Mouse (Mus musculus): ENCODE data around the gene Cage1. TPM values are rescaled to one million over a fixed set of nuclear protein-coding genes. Genes with fewer than 3 reads are reported as not detected.

Gene Cage1
- total and polyA plus RNA-seq, 3 experiments: 0.33 to 7.2 (median 2.9) TPM

DNA sequence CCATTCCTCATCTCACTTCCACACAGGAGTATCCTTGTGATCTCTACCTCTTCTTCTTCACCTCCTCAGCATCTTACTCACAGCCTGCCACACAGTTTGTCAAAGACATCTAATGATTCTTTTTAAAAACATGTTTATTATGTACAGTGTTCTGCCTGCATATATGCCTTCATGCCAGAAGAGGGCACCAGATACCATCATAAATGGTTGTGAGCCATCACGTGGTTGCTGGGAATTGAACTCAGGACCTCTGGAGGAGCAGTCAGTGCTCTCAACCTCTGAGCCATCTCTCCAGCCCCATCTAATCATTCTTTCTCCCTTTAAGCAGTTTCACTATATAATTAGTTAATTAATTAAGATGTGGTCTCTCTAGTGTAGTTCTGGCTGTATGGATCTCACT lies 34.4 kb downstream of the Cage1 start:
- DNase-seq (ENCODE audit: low spot score): no peak
- peaks cover 4% of the 10 kb centered on the region; the same call in 1 of the 2 replicates for H3K9me3 ChIP-seq (replicated peaks)

DNA sequence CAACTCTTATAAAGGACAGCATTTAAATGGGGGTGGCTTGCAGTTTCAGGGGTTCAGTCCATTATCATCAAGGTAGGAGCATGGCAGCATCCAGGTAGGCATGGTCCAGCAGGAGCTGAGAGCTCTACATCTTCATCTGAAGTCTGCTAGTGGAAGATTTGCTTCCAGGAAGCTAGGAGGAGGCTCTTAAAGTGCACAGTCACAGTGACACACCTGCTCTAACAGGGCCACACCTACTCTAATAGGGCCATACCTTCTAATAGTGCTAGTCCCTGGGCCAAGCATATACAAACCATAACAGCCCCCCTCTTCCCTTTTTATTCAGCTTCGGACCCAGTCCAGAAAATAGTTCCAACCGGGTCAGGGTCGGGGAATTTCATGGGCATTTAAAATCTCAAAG lies 37.2 kb downstream of the Cage1 start:
- TF ChIP-seq CTCF (IDR thresholded peaks at IDR 0.05; ENCODE audit: low read depth, low read length) (no peak), GATA2 (IDR thresholded peaks at IDR 0.05; ENCODE audit: borderline replicate concordance, low read depth, low read length) (no peak)
- peaks cover 9% of the 10 kb centered on the region; the same call in 1 of the 2 replicates for H3K4me1 ChIP-seq (ENCODE audit: insufficient read depth, low read depth, low read length)
- H3K36me3 ChIP-seq (replicated peaks): no peaks in the 10 kb centered on the region
- ATAC-seq (ENCODE audit: extremely low read depth, insufficient number of reproducible peaks, low FRiP score, poor library complexity, severe bottlenecking) (no peak), DNase-seq (ENCODE audit: low spot score) (no peak)
- no peak overlapping the region for H3K4me3 ChIP-seq (ENCODE audit: low read depth, low read length)
- H3K9me3 ChIP-seq (replicated peaks): peaks cover 4% of the 10 kb centered on the region; the same call in 1 of the 2 replicates
- peaks cover 48% of the 10 kb centered on the region for H3K27me3 ChIP-seq (ENCODE audit: insufficient read depth, low read length)

More for the DNA sequence above, 34.4 kb downstream of the Cage1 start:
- no peaks in the 10 kb centered on the region for H3K36me3 ChIP-seq (replicated peaks)
- ATAC-seq (ENCODE audit: extremely low read depth, insufficient number of reproducible peaks, low FRiP score, poor library complexity, severe bottlenecking): no peak
- no peak overlapping the region for H3K4me3 ChIP-seq (ENCODE audit: low read depth, low read length)
- no peak for TF ChIP-seq GATA1 (IDR thresholded peaks at IDR 0.05; ENCODE audit: borderline replicate concordance, low read length)
- TF ChIP-seq GATA2 (IDR thresholded peaks at IDR 0.05; ENCODE audit: borderline replicate concordance, low read depth, low read length): no peak
- no peak for TF ChIP-seq POLR2AphosphoS5 (IDR thresholded peaks at IDR 0.05; ENCODE audit: insufficient replicate concordance, low read depth, low read length)
- no peak for TF ChIP-seq TAL1 (conservative IDR thresholded peaks at IDR 0.05; ENCODE audit: low read depth, low read length)
- 0 out of 2 replicates have a peak, but pooled peaks have one; percentile 12 for TF ChIP-seq CTCF (IDR thresholded peaks at IDR 0.05; ENCODE audit: low read depth, low read length)
- H3K27me3 ChIP-seq (ENCODE audit: insufficient read depth, low read length): peaks cover 51% of the 10 kb centered on the region
- peaks cover 6% of the 10 kb centered on the region; the same call in 1 of the 2 replicates for H3K4me1 ChIP-seq (ENCODE audit: insufficient read depth, low read depth, low read length)

DNA sequence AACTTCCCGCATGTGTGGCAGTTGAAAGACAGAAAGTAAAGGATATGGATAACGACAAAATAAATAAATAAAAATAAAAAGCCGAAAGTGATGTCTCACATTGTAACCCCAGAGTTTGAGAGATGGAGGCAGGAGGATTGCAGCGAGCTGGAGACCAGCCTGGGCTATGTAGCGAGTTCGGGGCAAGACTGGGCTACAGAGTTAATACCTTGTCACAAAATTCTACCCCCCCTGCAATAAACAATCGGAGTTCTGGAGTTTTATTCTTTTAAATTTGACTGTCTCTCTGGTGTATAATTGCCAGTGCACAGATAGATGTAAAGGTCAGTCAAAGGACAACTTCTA lies 42.5 kb downstream of the Cage1 start:
- TF ChIP-seq GATA2 (IDR thresholded peaks at IDR 0.05; ENCODE audit: borderline replicate concordance, low read depth, low read length): no peak
- no peak for TF ChIP-seq GATA1 (IDR thresholded peaks at IDR 0.05; ENCODE audit: borderline replicate concordance, low read length)
- no peak for TF ChIP-seq TAL1 (conservative IDR thresholded peaks at IDR 0.05; ENCODE audit: low read depth, low read length)
- TF ChIP-seq CTCF (IDR thresholded peaks at IDR 0.05; ENCODE audit: low read depth, low read length): no peak
- TF ChIP-seq POLR2AphosphoS5 (IDR thresholded peaks at IDR 0.05; ENCODE audit: insufficient replicate concordance, low read depth, low read length): no peak
- Histone ChIP-seq H3K36me3 (replicated peaks) (peaks cover 24% of the 10 kb centered on the region), H3K9me3 (replicated peaks) (no peaks in the 10 kb centered on the region; the same call in 1 of the 2 replicates), H3K27me3 (ENCODE audit: insufficient read depth, low read length) (peaks cover 13% of the 10 kb centered on the region), H3K4me1 (ENCODE audit: insufficient read depth, low read depth, low read length) (peaks cover 30% of the 10 kb centered on the region), H3K4me3 (ENCODE audit: low read depth, low read length) (peak overlapping the region; percentile 97; the same call in 1 of the 2 replicates)
- no peak for DNase-seq (ENCODE audit: low spot score)
- no peak for ATAC-seq (ENCODE audit: extremely low read depth, insufficient number of reproducible peaks, low FRiP score, poor library complexity, severe bottlenecking)

DNA sequence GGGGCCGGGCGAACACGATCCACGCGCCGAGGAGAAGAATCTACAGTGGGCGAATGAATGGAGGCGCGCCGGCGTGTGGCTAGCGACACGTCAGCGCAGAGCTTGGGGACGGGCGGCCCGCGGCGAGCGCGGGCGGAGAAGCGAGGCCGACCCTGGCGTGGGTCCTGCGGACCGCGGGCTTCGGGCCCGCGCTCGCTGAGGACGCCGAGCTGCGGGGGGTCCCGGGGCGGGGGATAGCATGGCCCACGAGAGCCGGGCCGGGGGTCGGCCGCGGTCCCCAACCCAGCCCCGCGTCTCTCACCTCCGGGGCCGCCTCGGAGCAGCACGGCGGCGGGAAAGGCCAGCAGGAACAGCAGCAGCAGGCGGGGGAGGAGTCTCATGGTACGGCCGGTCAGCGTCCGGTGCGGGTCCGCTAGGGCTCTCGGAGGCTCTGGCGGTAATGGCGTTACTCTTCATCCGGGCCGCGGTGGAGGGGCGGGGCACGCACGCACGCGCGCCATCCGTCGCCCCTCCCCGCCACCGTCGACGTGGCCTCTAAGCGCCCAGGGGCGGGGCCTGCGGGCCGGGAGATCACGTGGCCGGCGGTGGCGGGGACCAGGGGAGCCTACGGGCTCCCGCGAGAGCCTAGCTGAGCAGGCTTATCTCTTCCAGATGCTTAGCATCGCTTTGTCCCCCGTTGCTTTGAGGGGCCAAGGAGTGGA lies 43.0 kb downstream of the Cage1 start, which contains the start of gene Ssr1:
Gene Ssr1 (minus strand): TSS at position 514 of the 701 bp plus-strand sequence.
- Histone ChIP-seq H3K9me3 (replicated peaks) (no peaks in the 10 kb centered on the region; the same call in 1 of the 2 replicates), H3K36me3 (replicated peaks) (peaks cover 29% of the 10 kb centered on the region), H3K4me1 (ENCODE audit: insufficient read depth, low read depth, low read length) (peaks cover 32% of the 10 kb centered on the region), H3K4me3 (ENCODE audit: low read depth, low read length) (peak within 1 kb of the TSS; percentile 97), H3K27me3 (ENCODE audit: insufficient read depth, low read length) (peaks cover 11% of the 10 kb centered on the region)
- DNase-seq (ENCODE audit: low spot score): peak; percentile 89
- TF ChIP-seq POLR2AphosphoS5 (IDR thresholded peaks at IDR 0.05; ENCODE audit: insufficient replicate concordance, low read depth, low read length) (no peak), GATA1 (IDR thresholded peaks at IDR 0.05; ENCODE audit: borderline replicate concordance, low read length) (no peak), CTCF (IDR thresholded peaks at IDR 0.05; ENCODE audit: low read depth, low read length) (no peak), TAL1 (conservative IDR thresholded peaks at IDR 0.05; ENCODE audit: low read depth, low read length) (no peak), GATA2 (IDR thresholded peaks at IDR 0.05; ENCODE audit: borderline replicate concordance, low read depth, low read length) (no peak)
- ATAC-seq (ENCODE audit: extremely low read depth, insufficient number of reproducible peaks, low FRiP score, poor library complexity, severe bottlenecking): peak; percentile 85

DNA sequence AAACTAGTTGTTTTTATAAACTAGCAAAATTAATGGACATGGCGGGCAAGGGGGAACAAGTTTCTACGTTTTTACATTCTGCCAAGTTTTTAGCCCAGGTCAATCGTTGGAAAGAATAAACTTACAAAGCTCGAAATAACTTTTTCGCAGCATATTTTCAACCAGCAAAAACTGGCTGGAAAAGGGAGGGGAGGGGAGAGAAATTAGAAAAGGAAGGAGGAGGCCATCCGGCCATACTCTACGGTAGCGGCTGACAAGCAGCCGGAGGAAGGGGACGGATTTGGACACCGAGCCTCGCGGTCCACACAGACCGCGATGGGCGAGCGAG lies 43.5 kb downstream of the Cage1 start:
- H3K36me3 ChIP-seq (replicated peaks): peaks cover 34% of the 10 kb centered on the region
- H3K4me3 ChIP-seq (ENCODE audit: low read depth, low read length): peak overlapping the region; percentile 97
- peaks cover 6% of the 10 kb centered on the region for H3K27me3 ChIP-seq (ENCODE audit: insufficient read depth, low read length)
- no peak for DNase-seq (ENCODE audit: low spot score)
- no peak for ATAC-seq (ENCODE audit: extremely low read depth, insufficient number of reproducible peaks, low FRiP score, poor library complexity, severe bottlenecking)
- H3K9me3 ChIP-seq (replicated peaks): no peaks in the 10 kb centered on the region; the same call in 1 of the 2 replicates
- peaks cover 34% of the 10 kb centered on the region for H3K4me1 ChIP-seq (ENCODE audit: insufficient read depth, low read depth, low read length)
- TF ChIP-seq CTCF (IDR thresholded peaks at IDR 0.05; ENCODE audit: low read depth, low read length): no peak
- no peak for TF ChIP-seq GATA1 (IDR thresholded peaks at IDR 0.05; ENCODE audit: borderline replicate concordance, low read length)
- no peak for TF ChIP-seq TAL1 (conservative IDR thresholded peaks at IDR 0.05; ENCODE audit: low read depth, low read length)
- TF ChIP-seq POLR2AphosphoS5 (IDR thresholded peaks at IDR 0.05; ENCODE audit: insufficient replicate concordance, low read depth, low read length): no peak

DNA sequence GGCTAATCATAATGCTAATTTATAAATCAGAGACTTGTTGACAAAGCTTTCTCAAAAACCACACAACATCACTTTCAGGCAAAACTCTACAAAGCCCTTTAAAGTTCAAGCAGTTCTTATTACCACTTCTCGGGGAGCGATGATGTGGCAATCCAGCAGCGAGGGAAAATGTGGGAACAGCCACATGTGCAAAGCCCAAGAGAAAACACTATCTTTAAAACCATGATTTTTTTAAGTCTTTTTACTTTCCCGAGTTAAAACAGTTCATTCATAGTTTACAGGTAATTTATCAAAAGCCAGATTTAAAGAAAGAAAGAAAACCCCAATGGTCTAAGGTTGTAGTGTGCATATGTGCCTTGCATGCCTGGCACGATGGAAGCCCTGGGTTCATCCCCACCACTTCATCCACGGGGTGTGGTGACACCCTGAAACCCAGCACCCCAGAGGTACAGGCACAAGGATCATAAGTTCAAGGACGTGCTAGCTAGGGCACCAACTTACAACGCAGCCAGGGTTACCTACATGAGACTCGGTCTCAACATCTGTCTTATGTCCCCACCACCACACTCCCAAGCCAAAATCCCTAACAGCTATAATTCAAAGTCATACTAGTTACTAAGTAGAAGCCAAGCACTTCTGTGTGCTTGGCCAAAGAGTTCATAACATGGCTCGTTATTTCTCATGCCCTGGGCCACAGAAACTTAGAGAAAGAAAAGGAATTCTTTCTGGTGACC lies 44.1 kb downstream of the Cage1 start:
- peaks cover 3% of the 10 kb centered on the region for H3K27me3 ChIP-seq (ENCODE audit: insufficient read depth, low read length)
- no peaks in the 10 kb centered on the region; the same call in 1 of the 2 replicates for H3K9me3 ChIP-seq (replicated peaks)
- H3K4me3 ChIP-seq (ENCODE audit: low read depth, low read length): peak overlapping the region; percentile 97
- peaks cover 34% of the 10 kb centered on the region for H3K4me1 ChIP-seq (ENCODE audit: insufficient read depth, low read depth, low read length)
- H3K36me3 ChIP-seq (replicated peaks): peaks cover 40% of the 10 kb centered on the region
- ATAC-seq (ENCODE audit: extremely low read depth, insufficient number of reproducible peaks, low FRiP score, poor library complexity, severe bottlenecking) (0 out of 2 replicates have a peak, but pooled peaks have one; percentile 15), DNase-seq (ENCODE audit: low spot score) (peak; percentile 15)
- TF ChIP-seq TAL1 (conservative IDR thresholded peaks at IDR 0.05; ENCODE audit: low read depth, low read length): no peak
- no peak for TF ChIP-seq POLR2AphosphoS5 (IDR thresholded peaks at IDR 0.05; ENCODE audit: insufficient replicate concordance, low read depth, low read length)
